Mouse (Mus musculus) spleen, adult 2 months (tissue): Measurements from ENCODE around the gene Rreb1. TPM values are rescaled to one million over a fixed set of nuclear protein-coding genes. Genes with fewer than 3 reads are reported as not detected.

Experiments
- DNase-seq, 2 experiments: peaks; one replicate each; pipeline versions ENCODE4 v3.0.0 to v3.0.0-alpha.2; 2012 to 2021; ENCODE audit warnings: low spot score in 2 of 2, low read depth in 1 of 2
- H3K27ac ChIP-seq: fragments of 200-500 bp; 2 replicates; pipeline ENCODE4 v1.5.1; 2012; ENCODE audit warnings: low read length, inconsistent platforms; ENCODE audit not compliant: insufficient read depth
- H3K27me3 ChIP-seq: fragments of 200-500 bp; 2 replicates; pipeline ENCODE4 v1.6.1; 2012; ENCODE audit warnings: mild to moderate bottlenecking, moderate library complexity, low read length, inconsistent platforms; ENCODE audit not compliant: control insufficient read depth, insufficient read depth
- H3K36me3 ChIP-seq: fragments of 200-500 bp; 2 replicates; pipeline ENCODE4 v1.6.1; 2012; ENCODE audit warnings: mild to moderate bottlenecking, low read length, inconsistent platforms; ENCODE audit not compliant: control insufficient read depth, insufficient read depth
- H3K4me1 ChIP-seq: fragments of 200-500 bp; 2 replicates; pipeline ENCODE4 v1.6.1; 2011; ENCODE audit warnings: inconsistent platforms; ENCODE audit not compliant: control insufficient read depth, insufficient read depth, insufficient read length
- H3K4me3 ChIP-seq: fragments of 200-500 bp; 2 replicates; pipeline ENCODE4 v1.5.1; 2011; ENCODE audit warnings: mild to moderate bottlenecking, inconsistent platforms; ENCODE audit not compliant: insufficient read depth, insufficient read length; ENCODE audit errors: extremely low read depth
- CTCF ChIP-seq: fragments of 200-500 bp; IDR thresholded peaks from 2 replicates; pipeline ENCODE4 v1.5.1; 2011; ENCODE audit warnings: mild to moderate bottlenecking, inconsistent platforms; ENCODE audit not compliant: insufficient read depth, insufficient read length, insufficient replicate concordance; ENCODE audit errors: extremely low read depth
- POLR2A ChIP-seq: fragments of 200-500 bp; IDR thresholded peaks from 2 replicates; pipeline ENCODE4 v1.6.1; 2011; ENCODE audit warnings: low read depth, low read length, inconsistent platforms
- WGBS: fragments of 180-500 bp; shearing (Covaris S2); methylation state at CpG from one replicate; pipeline ENCODE4 v1.1.7; 2018; 5-methylcytosine and 5-hydroxymethylcytosine counted together
- polyA plus RNA-seq: library from polyadenylated mRNA; depleted of rRNA; stranded (reverse); fragments of >200 nt; gene quantifications from 2 replicates; pipeline ENCODE4 v1.2.3, GENCODE M21; 2012

The Rreb1 gene
- polyA plus RNA-seq, 1 experiment, result 15.5 TPM

DNA sequence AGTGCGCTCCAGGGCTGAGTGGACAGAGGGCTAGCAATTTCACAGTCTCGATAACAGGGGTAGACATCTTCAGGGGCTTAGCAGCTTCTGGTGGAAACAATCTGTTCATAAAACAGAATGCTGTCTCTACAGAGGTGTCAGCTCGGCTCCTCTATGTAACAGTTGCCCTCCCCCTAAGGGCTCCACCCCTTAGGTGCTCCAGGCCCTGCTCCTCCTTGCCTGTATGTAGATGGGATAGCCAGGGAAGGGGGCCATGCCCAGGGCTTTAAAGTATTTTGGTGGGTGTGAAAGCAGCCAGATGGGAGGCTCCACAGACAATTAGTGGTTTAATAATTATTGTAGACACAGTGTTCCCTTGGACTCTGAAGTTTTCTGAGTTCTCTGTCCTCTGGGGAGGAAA is 67.0 kb downstream of the Rreb1 start:
- WGBS, result 74% methylated on average over 3 of the region's 3 CpGs
- no peak overlapping the region for H3K4me3 ChIP-seq
- TF ChIP-seq CTCF (no peak), POLR2A (no peak)
- no peaks in the 10 kb centered on the region for H3K27me3 ChIP-seq
- peaks cover 24% of the 10 kb centered on the region for H3K4me1 ChIP-seq
- no peak overlapping the region for H3K27ac ChIP-seq
- DNase-seq, result no peak
- no peaks in the 10 kb centered on the region for H3K36me3 ChIP-seq

DNA sequence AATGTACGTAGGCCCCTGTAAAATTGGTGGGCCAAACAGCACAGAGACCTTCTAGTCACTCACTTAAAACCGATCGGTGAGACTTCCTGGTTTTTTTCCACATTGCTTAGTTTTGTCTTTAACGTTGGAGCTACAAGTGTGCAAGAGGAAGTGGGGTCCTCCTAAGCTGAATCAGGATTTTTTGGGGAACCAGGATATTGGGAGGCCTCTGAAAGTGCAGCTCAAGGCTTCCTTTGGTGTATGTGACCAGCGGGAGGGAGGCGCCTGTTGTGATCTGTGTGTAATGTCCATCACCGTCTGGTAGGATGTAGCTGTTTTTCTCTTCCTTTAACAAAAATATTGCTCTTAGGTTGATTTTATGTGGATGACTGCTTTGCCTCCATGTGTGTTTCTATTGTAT is 67.4 kb downstream of the Rreb1 start:
- no peak overlapping the region for H3K27ac ChIP-seq
- H3K27me3 ChIP-seq, result no peaks in the 10 kb centered on the region
- WGBS, result 48% methylated on average over 7 of the region's 7 CpGs
- TF ChIP-seq CTCF (no peak), POLR2A (no peak)
- H3K4me3 ChIP-seq, result no peak overlapping the region
- H3K36me3 ChIP-seq, result no peaks in the 10 kb centered on the region
- peaks cover 24% of the 10 kb centered on the region for H3K4me1 ChIP-seq
- no peak for DNase-seq

DNA sequence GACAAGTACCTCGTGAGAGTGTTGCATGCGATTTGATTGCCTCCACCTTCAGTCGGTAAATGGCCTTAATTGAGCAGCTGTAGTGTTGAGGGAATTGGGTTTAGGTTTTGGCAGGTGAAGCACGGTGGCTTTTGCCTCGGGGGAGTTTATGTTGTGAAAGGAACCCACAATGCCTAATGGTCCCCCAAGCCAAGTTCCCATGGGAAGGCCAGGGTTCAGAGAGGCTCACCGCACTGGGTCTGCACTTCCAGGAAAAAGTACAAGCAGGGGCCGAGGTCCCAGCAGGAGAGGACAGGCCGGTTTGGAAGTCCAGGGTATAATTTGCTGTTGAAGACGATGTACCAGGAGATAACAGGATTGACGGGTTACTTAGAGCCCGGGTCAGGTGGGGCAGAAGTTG is 68.3 kb downstream of the Rreb1 start:
- Histone ChIP-seq H3K27me3 (no peaks in the 10 kb centered on the region), H3K27ac (no peak overlapping the region), H3K36me3 (no peaks in the 10 kb centered on the region), H3K4me1 (peaks cover 20% of the 10 kb centered on the region), H3K4me3 (no peak overlapping the region)
- no peak for TF ChIP-seq CTCF
- no peak for TF ChIP-seq POLR2A
- DNase-seq, result no peak
- 65% methylated on average over 11 of the region's 11 CpGs for WGBS

DNA sequence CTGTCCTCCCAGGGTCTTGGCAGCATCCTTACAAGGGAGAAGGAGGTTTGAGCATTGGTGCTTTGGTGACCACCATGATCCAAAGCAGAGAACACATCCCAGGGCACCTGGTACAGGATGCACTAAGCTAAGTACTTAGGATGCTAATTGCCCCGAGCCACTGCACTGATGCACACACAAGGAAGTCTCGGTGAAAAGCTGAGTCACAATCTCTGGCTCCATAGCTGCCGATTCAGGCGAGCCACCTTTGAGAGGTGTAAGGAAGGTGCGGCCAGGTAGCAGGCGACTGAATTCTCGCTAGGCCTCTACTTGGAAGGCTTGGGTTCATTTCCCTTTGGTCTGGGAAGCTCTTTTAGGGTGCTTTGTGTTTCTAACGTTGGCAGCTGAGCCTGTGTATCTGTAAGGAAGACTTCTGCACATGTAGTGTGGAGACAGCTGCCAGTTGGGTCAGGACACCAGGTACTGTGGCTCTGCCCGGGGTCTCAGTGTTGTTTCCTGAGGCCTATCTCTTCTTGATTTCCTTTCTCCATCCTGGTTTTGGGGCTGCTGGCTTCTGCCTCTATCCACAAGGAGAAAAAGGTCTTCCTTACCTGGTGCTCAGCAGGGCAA is 68.9 kb downstream of the Rreb1 start:
- no peak overlapping the region for H3K27ac ChIP-seq
- no peak for DNase-seq

DNA sequence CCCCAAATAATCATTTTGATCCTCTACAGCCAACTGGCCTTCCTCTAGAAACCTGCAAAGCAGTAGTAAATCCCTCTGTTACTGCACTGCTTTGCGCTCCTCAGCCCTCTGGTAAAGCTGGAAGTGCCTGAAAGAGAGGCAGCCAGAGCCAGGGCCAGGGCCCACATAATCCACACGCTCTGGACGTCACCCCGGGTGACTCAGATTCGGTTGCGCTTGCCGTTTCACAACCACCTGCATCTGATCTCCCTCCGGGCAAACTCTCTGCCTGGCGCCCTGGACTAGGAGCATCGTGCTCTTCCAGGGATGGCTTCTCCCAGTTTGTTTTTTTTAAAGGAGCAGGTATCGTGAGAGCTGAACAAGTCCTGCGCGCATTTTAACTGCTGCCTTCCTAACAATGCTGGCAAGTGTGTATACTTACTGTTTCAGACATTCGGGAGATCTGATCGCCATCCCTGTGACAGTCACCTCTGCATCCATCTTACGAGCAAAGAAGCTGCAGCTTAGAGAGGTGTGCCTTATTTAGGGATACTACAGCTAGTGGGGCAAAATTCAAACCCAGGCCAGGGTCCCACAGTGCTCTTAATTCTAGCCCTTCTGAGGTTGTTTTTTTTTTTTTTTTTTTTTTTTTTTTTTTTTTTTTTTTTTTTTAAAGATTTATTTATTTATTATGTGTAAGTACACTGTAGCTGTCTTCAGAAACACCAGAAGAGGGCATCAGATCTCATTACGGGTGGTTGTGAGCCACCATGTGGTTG is 69.6 kb downstream of the Rreb1 start:
- Histone ChIP-seq H3K27ac (no peak overlapping the region), H3K4me1 (peaks cover 21% of the 10 kb centered on the region), H3K4me3 (no peak overlapping the region), H3K27me3 (no peaks in the 10 kb centered on the region), H3K36me3 (no peaks in the 10 kb centered on the region)
- 90% methylated on average over 16 of the region's 17 CpGs for WGBS
- no peak for DNase-seq
- TF ChIP-seq CTCF (no peak), POLR2A (no peak)

More for the DNA sequence above, 68.9 kb downstream of the Rreb1 start:
- Histone ChIP-seq H3K4me1 (peaks cover 18% of the 10 kb centered on the region), H3K36me3 (no peaks in the 10 kb centered on the region), H3K4me3 (no peak overlapping the region), H3K27me3 (no peaks in the 10 kb centered on the region)
- WGBS, result 61% methylated on average over 9 of the region's 9 CpGs
- TF ChIP-seq CTCF (no peak), POLR2A (no peak)

DNA sequence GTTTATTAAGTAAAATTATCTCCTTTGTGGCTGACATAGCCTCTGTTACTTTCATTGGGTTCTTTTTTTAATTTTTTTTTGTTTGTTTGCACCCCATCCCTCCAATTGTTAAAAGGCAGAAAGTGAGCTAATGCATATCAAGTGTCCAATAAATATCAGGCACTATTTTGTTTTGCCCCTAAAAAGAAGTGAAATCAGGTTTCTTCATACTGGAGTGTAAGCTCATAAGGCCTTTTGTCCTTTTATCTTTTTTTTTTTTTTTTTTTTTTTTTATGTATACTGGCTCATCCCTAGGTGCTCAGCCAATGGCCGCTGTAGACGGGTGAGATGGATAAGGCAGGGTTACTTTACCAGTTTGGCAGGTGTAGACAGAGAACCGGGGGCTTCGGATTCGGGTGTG is 70.2 kb downstream of the Rreb1 start:
- Histone ChIP-seq H3K4me1 (peaks cover 19% of the 10 kb centered on the region), H3K27ac (no peak overlapping the region), H3K4me3 (no peak overlapping the region), H3K36me3 (no peaks in the 10 kb centered on the region), H3K27me3 (no peaks in the 10 kb centered on the region)
- WGBS, result 91% methylated on average over 5 of the region's 5 CpGs
- TF ChIP-seq POLR2A, result no peak
- TF ChIP-seq CTCF, result no peak
- DNase-seq, result no peak

DNA sequence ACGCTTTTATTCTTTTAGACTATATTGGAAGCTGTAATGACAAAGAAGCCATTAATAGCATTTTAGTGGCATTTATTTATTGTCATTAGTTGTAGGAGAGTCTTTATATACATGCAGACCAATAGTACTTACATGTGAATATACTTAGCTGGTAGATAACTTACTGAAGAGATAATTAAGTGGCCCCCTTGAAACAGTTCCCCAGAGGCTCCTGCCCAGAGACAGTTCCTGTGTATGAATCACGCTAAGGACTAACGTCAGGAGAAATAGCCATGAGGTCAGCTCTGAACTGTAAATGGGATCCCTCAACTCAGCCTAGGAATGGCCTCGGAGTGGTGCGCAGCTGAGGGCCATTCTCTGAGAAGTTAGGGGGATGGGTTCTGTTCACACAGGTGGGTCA is 73.4 kb downstream of the Rreb1 start:
- DNase-seq, result no peak
- TF ChIP-seq POLR2A (no peak), CTCF (no peak)
- no peak overlapping the region for H3K4me3 ChIP-seq
- peak overlapping the region; percentile 30 for H3K27ac ChIP-seq
- 77% methylated on average over 5 of the region's 5 CpGs for WGBS
- no peaks in the 10 kb centered on the region for H3K36me3 ChIP-seq
- peaks cover 15% of the 10 kb centered on the region for H3K4me1 ChIP-seq
- H3K27me3 ChIP-seq, result no peaks in the 10 kb centered on the region

DNA sequence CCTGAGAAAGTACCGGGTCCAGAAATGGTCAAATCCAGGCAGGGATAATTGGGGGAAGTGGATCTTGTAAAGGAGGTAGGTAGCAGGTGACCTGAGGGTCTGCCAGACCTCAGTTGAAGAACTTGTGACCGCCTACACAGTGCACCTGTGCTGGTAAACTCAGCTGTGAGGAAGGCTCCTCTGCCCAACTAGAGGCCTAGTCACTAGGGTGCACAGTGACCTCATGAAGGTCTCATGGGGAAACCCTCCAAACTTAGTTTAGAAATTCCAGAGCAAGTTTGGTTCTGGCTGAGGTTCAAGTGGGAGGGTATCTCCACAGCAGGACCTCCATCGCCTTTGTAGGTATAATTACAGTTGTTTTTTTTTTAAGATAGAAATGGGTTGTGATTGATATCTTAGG is 74.7 kb downstream of the Rreb1 start:
- DNase-seq, result no peak
- no peaks in the 10 kb centered on the region for H3K27me3 ChIP-seq
- 51% methylated on average over 3 of the region's 3 CpGs for WGBS
- H3K27ac ChIP-seq, result peak overlapping the region; percentile 46
- TF ChIP-seq POLR2A, result no peak
- no peak for TF ChIP-seq CTCF
- H3K36me3 ChIP-seq, result no peaks in the 10 kb centered on the region
- H3K4me3 ChIP-seq, result no peak overlapping the region
- H3K4me1 ChIP-seq, result peaks cover 15% of the 10 kb centered on the region
